Mouse (Mus musculus) liver, embryonic 15.5 days (tissue): ENCODE measurements around the gene Lexm. TPM values are rescaled to one million over a fixed set of nuclear protein-coding genes. Genes with fewer than 3 reads are reported as not detected.

ENCODE experiments used
- ATAC-seq: fragments of 200-750 bp; cut with Nextera tagmentation; 2 replicates; pipeline ENCODE4 v1.8.0; 2017; ENCODE audit warnings: moderate number of reproducible peaks, mild to moderate bottlenecking, moderate library complexity; ENCODE audit not compliant: insufficient read depth
- H3K27ac ChIP-seq: fragments of 300-500 bp; sonication (generic); replicated peaks from 2 replicates; pipeline ENCODE4 v1.5.1; 2015; ENCODE audit warnings: mild to moderate bottlenecking, inconsistent platforms
- H3K27me3 ChIP-seq: fragments of 300-500 bp; sonication (generic); 2 replicates; pipeline ENCODE4 v1.6.1; 2015; ENCODE audit warnings: mild to moderate bottlenecking, inconsistent platforms
- H3K36me3 ChIP-seq: fragments of 300-500 bp; sonication (generic); replicated peaks from 2 replicates; pipeline ENCODE4 v1.6.1; 2015; ENCODE audit warnings: moderate library complexity, mild to moderate bottlenecking, inconsistent platforms
- H3K4me1 ChIP-seq: fragments of 300-500 bp; sonication (generic); replicated peaks from 2 replicates; pipeline ENCODE4 v1.6.1; 2015; ENCODE audit warnings: inconsistent platforms
- H3K4me2 ChIP-seq: fragments of 300-500 bp; sonication (generic); 2 replicates; pipeline ENCODE4 v1.6.1; 2015; ENCODE audit warnings: moderate library complexity, mild to moderate bottlenecking, inconsistent platforms
- H3K4me3 ChIP-seq: fragments of 300-500 bp; sonication (generic); replicated peaks from 2 replicates; pipeline ENCODE4 v1.5.1; 2015; ENCODE audit warnings: mild to moderate bottlenecking, inconsistent platforms
- H3K9ac ChIP-seq: fragments of 300-500 bp; sonication (generic); 2 replicates; pipeline ENCODE4 v1.6.1; 2015; ENCODE audit warnings: moderate library complexity, mild to moderate bottlenecking, inconsistent platforms
- H3K9me3 ChIP-seq: fragments of 300-500 bp; sonication (generic); replicated peaks from 2 replicates; pipeline ENCODE4 v1.6.1; 2016; ENCODE audit warnings: inconsistent platforms
- WGBS: fragments of 180-500 bp; shearing (Covaris S2); methylation state at CpG from one replicate; pipeline ENCODE4 v1.1.7; 2015; ENCODE audit warnings: mixed read lengths; ENCODE audit not compliant: insufficient replicate concordance; 5-methylcytosine and 5-hydroxymethylcytosine counted together
- polyA plus RNA-seq: library from polyadenylated mRNA; unstranded; fragments of >200 nt; fragmentation: Nextera tagmentation; extraction: Ambion mirVana; gene quantifications from 2 replicates; pipeline ENCODE4 v1.2.1, GENCODE M21; 2015

Lexm gene
- polyA plus RNA-seq, 1 experiment from 2014 or later, result not detected

- Histone ChIP-seq H3K4me3 (peak overlapping the region; percentile 42), H3K27ac (peak overlapping the region; percentile 97), H3K36me3 (peaks cover 91% of the 10 kb centered on the region), H3K4me1 (peaks cover 55% of the 10 kb centered on the region), H3K9ac (peak overlapping the region; percentile 55), H3K9me3 (no peaks in the 10 kb centered on the region), H3K27me3 (no peaks in the 10 kb centered on the region), H3K4me2 (peak overlapping the region; percentile 70)
- peak; percentile 89 for ATAC-seq
- 42% methylated on average over 12 of the region's 12 CpGs for WGBS
Measured at GRCm38 (mm10) chr4:106582428-106583153, 34.5 kb downstream of the Lexm start.

- WGBS, result 72% methylated on average over 15 of the region's 15 CpGs
- H3K4me3 ChIP-seq, result peak overlapping the region; percentile 42
- peaks cover 90% of the 10 kb centered on the region for H3K36me3 ChIP-seq
- no peaks in the 10 kb centered on the region for H3K27me3 ChIP-seq
- H3K27ac ChIP-seq, result peak overlapping the region; percentile 97
- peak overlapping the region; percentile 70 for H3K4me2 ChIP-seq
- peaks cover 58% of the 10 kb centered on the region for H3K4me1 ChIP-seq
- no peaks in the 10 kb centered on the region for H3K9me3 ChIP-seq
- ATAC-seq, result no peak
- peak overlapping the region; percentile 55; the same call in 1 of the 2 replicates for H3K9ac ChIP-seq
Measured at GRCm38 (mm10) chr4:106581865-106582204, 35.2 kb downstream of the Lexm start.

- no peak for ATAC-seq
- Histone ChIP-seq H3K9me3 (no peaks in the 10 kb centered on the region), H3K27ac (peak overlapping the region; percentile 97), H3K4me2 (peak overlapping the region; percentile 70), H3K27me3 (no peaks in the 10 kb centered on the region), H3K4me1 (peaks cover 63% of the 10 kb centered on the region), H3K9ac (peak overlapping the region; percentile 55; the same call in 1 of the 2 replicates), H3K36me3 (peaks cover 90% of the 10 kb centered on the region), H3K4me3 (peak overlapping the region; percentile 42)
- WGBS, result 63% methylated on average over 14 of the region's 14 CpGs
Measured at GRCm38 (mm10) chr4:106581176-106581864, 35.7 kb downstream of the Lexm start.

GRCm38 (mm10) chr4:106577511-106577910 lies 39.5 kb downstream of the Lexm start:
- Histone ChIP-seq H3K27me3 (no peaks in the 10 kb centered on the region), H3K4me1 (peaks cover 41% of the 10 kb centered on the region), H3K4me2 (no peak overlapping the region), H3K9ac (no peak overlapping the region), H3K27ac (no peak overlapping the region), H3K9me3 (no peaks in the 10 kb centered on the region), H3K36me3 (peaks cover 94% of the 10 kb centered on the region), H3K4me3 (no peak overlapping the region)
- 81% methylated on average over 7 of the region's 7 CpGs for WGBS
- no peak for ATAC-seq

GRCm38 (mm10) chr4:106575022-106575421 lies 42.0 kb downstream of the Lexm start:
- no peak for ATAC-seq

GRCm38 (mm10) chr4:106571081-106571724 lies 45.8 kb downstream of the Lexm start:
- 0 out of 2 replicates have a peak, but pooled peaks have one; percentile 5 for ATAC-seq
- Histone ChIP-seq H3K4me3 (no peak overlapping the region), H3K9ac (no peak overlapping the region), H3K27me3 (no peaks in the 10 kb centered on the region), H3K36me3 (peaks cover 93% of the 10 kb centered on the region), H3K9me3 (no peaks in the 10 kb centered on the region), H3K27ac (no peak overlapping the region), H3K4me2 (no peak overlapping the region), H3K4me1 (peaks cover under 1% of the 10 kb centered on the region; the same call in 1 of the 2 replicates)
- WGBS, result 83% methylated on average over 11 of the region's 11 CpGs

More at GRCm38 (mm10) chr4:106575022-106575421, 42.0 kb downstream of the Lexm start:
- no peaks in the 10 kb centered on the region for H3K27me3 ChIP-seq
- no peak overlapping the region for H3K9ac ChIP-seq
- WGBS, result 72% methylated on average over 8 of the region's 8 CpGs
- H3K9me3 ChIP-seq, result no peaks in the 10 kb centered on the region
- H3K4me2 ChIP-seq, result no peak overlapping the region
- H3K4me1 ChIP-seq, result peaks cover 16% of the 10 kb centered on the region; the same call in 1 of the 2 replicates
- H3K36me3 ChIP-seq, result peaks cover 93% of the 10 kb centered on the region
- no peak overlapping the region for H3K27ac ChIP-seq
- no peak overlapping the region for H3K4me3 ChIP-seq

- H3K9me3 ChIP-seq, result no peaks in the 10 kb centered on the region
- peaks cover 95% of the 10 kb centered on the region for H3K36me3 ChIP-seq
- WGBS, result 80% methylated on average over 4 of the region's 4 CpGs
- H3K4me2 ChIP-seq, result no peak overlapping the region
- no peak for ATAC-seq
- no peaks in the 10 kb centered on the region for H3K27me3 ChIP-seq
- no peak overlapping the region for H3K27ac ChIP-seq
- no peak overlapping the region for H3K4me3 ChIP-seq
- no peak overlapping the region for H3K9ac ChIP-seq
- peaks cover 5% of the 10 kb centered on the region; the same call in 1 of the 2 replicates for H3K4me1 ChIP-seq
Measured at GRCm38 (mm10) chr4:106569680-106570079, 47.4 kb downstream of the Lexm start.

GRCm38 (mm10) chr4:106564161-106564560 lies 52.9 kb downstream of the Lexm start:
- H3K4me2 ChIP-seq, result peak overlapping the region; percentile 94
- no peaks in the 10 kb centered on the region for H3K9me3 ChIP-seq
- no peak for ATAC-seq
- no peak overlapping the region; the same call in 1 of the 2 replicates for H3K9ac ChIP-seq
- peaks cover 48% of the 10 kb centered on the region for H3K4me1 ChIP-seq
- no peak overlapping the region for H3K27ac ChIP-seq
- WGBS, result 79% methylated on average over 11 of the region's 11 CpGs
- H3K27me3 ChIP-seq, result no peaks in the 10 kb centered on the region
- H3K36me3 ChIP-seq, result peaks cover 57% of the 10 kb centered on the region
- H3K4me3 ChIP-seq, result peak overlapping the region; percentile 82

GRCm38 (mm10) chr4:106562837-106563790 lies 53.9 kb downstream of the Lexm start:
- Histone ChIP-seq H3K36me3 (peaks cover 49% of the 10 kb centered on the region), H3K27ac (peak overlapping the region; percentile 64), H3K9ac (peak overlapping the region; percentile 73; the same call in 1 of the 2 replicates), H3K4me1 (peaks cover 53% of the 10 kb centered on the region), H3K4me3 (peak overlapping the region; percentile 82), H3K27me3 (no peaks in the 10 kb centered on the region), H3K4me2 (peak overlapping the region; percentile 94), H3K9me3 (no peaks in the 10 kb centered on the region)
- WGBS, result 35% methylated on average over 9 of the region's 9 CpGs
- no peak for ATAC-seq

GRCm38 (mm10) chr4:106562006-106562405 lies 55.0 kb downstream of the Lexm start:
- Histone ChIP-seq H3K4me1 (peaks cover 53% of the 10 kb centered on the region), H3K9me3 (no peaks in the 10 kb centered on the region), H3K4me2 (peak overlapping the region; percentile 94), H3K9ac (peak overlapping the region; percentile 73), H3K27me3 (no peaks in the 10 kb centered on the region), H3K36me3 (peaks cover 38% of the 10 kb centered on the region), H3K27ac (peak overlapping the region; percentile 87), H3K4me3 (peak overlapping the region; percentile 82)
- no peak for ATAC-seq
- WGBS, result 10% methylated on average over 6 of the region's 6 CpGs
